Mouse (Mus musculus): ENCODE data around the gene Ptpn11. TPM values are rescaled to one million over a fixed set of nuclear protein-coding genes. Genes with fewer than 3 reads are reported as not detected.

Gene Ptpn11
- polyA plus RNA-seq, 1 experiment = 17.3 TPM

DNA sequence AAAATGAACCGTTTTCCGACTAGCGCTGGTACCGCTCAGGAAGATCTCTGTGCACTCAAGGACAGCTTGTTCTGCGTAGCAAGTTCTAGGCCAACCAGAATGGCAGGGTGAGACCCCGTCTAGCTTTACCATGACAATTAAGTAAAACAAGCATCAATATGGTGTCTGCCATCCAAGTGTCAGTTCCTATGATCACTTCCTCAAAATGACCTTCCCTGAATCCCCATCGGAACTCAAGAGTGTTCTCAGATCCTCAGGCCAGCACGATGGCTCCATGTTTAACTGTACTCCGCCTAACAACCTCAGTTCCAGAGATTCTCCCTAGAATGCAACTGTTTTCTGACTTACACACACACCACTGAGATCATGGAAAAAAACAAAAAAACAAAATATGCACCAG lies 2.9 kb downstream of the Ptpn11 start:
- H3K27me3 ChIP-seq (ENCODE audit: control insufficient read depth, insufficient read depth, low read length) = no peaks in the 10 kb centered on the region

DNA sequence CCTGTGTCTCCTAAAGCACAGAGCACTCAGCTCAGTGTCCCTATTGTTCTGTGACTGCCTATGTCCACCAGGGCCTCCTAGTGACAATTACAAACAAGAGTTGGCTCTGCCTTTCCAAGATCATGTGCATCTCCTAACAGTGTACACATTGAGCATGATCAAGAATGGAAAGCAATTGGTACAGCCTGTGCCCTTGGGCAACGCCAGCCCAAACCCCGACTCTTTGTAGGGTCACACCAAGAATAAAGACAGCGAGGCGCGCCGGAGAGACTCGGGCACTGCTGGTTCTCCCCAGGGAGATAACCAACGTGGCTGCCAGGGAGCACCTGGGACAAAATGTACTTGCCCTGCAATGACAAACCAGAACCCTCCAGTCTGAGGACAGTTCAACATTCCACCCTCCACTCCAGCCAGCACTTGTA lies 3.6 kb downstream of the Ptpn11 start:
- no peak overlapping the region for H3K4me3 ChIP-seq (ENCODE audit: extremely low read depth, insufficient read depth, insufficient read length)
- no peaks in the 10 kb centered on the region for H3K36me3 ChIP-seq (ENCODE audit: control insufficient read depth, insufficient read depth, low read length)
- DNase-seq (ENCODE audit: low read depth in 1 of 2, low spot score in 2 of 2) = no peak
- H3K27ac ChIP-seq (ENCODE audit: insufficient read depth, low read length) = no peak overlapping the region
- TF ChIP-seq POLR2A (IDR thresholded peaks at IDR 0.05; ENCODE audit: low read depth, low read length) (no peak), CTCF (IDR thresholded peaks at IDR 0.05; ENCODE audit: extremely low read depth, insufficient read depth, insufficient read length, insufficient replicate concordance) (no peak)
- 74% methylated on average over 8 of the region's 8 CpGs for WGBS
- H3K4me1 ChIP-seq (ENCODE audit: control insufficient read depth, insufficient read depth, insufficient read length) = peaks cover 4% of the 10 kb centered on the region; the same call in 1 of the 2 replicates
- no peaks in the 10 kb centered on the region for H3K27me3 ChIP-seq (ENCODE audit: control insufficient read depth, insufficient read depth, low read length)

More for the DNA sequence above, 2.9 kb downstream of the Ptpn11 start:
- TF ChIP-seq POLR2A (IDR thresholded peaks at IDR 0.05; ENCODE audit: low read depth, low read length) (no peak), CTCF (IDR thresholded peaks at IDR 0.05; ENCODE audit: extremely low read depth, insufficient read depth, insufficient read length, insufficient replicate concordance) (no peak)
- Histone ChIP-seq H3K4me1 (ENCODE audit: control insufficient read depth, insufficient read depth, insufficient read length) (peaks cover 4% of the 10 kb centered on the region; the same call in 1 of the 2 replicates), H3K36me3 (ENCODE audit: control insufficient read depth, insufficient read depth, low read length) (no peaks in the 10 kb centered on the region), H3K27ac (ENCODE audit: insufficient read depth, low read length) (no peak overlapping the region), H3K4me3 (ENCODE audit: extremely low read depth, insufficient read depth, insufficient read length) (no peak overlapping the region)
- no peak for DNase-seq (ENCODE audit: low read depth in 1 of 2, low spot score in 2 of 2)
- WGBS = 87% methylated on average over 9 of the region's 9 CpGs

DNA sequence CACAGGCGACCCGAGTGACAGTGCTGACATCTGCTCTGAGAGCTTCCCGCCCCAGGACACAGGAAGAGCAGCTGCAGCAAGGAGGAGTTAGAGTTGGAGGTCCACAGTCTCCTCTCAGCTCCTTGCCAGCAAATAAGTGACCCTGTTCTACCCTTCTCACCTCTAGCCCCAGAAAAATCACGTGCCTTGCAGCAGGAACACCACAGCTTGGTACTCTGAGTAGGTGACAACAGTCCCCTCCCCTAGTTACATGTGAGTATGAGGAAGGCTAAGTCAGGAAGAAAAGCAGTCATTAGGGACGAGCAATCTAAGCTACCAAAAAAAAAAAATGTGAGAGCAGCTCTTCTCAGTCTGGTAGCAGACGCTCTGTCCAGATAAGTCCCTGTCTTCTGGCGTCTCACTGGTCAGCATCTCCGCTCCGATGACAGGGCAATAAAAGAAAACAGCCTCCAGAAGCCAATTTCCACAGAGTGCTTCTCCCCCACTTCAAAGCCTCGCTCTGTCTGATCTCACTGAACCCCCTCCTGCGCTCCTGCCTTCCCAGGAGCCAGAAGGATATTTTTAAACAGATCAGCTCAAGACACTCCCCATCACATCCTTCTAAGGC lies 6.1 kb downstream of the Ptpn11 start:
- H3K27me3 ChIP-seq (ENCODE audit: control insufficient read depth, insufficient read depth, low read length) = no peaks in the 10 kb centered on the region
- no peak overlapping the region for H3K4me3 ChIP-seq (ENCODE audit: extremely low read depth, insufficient read depth, insufficient read length)
- peaks cover 4% of the 10 kb centered on the region; the same call in 1 of the 2 replicates for H3K4me1 ChIP-seq (ENCODE audit: control insufficient read depth, insufficient read depth, insufficient read length)
- H3K27ac ChIP-seq (ENCODE audit: insufficient read depth, low read length) = no peak overlapping the region
- WGBS = 51% methylated on average over 11 of the region's 11 CpGs
- no peak for DNase-seq (ENCODE audit: low read depth in 1 of 2, low spot score in 2 of 2)
- TF ChIP-seq POLR2A (IDR thresholded peaks at IDR 0.05; ENCODE audit: low read depth, low read length) (no peak), CTCF (IDR thresholded peaks at IDR 0.05; ENCODE audit: extremely low read depth, insufficient read depth, insufficient read length, insufficient replicate concordance) (no peak)
- H3K36me3 ChIP-seq (ENCODE audit: control insufficient read depth, insufficient read depth, low read length) = no peaks in the 10 kb centered on the region

DNA sequence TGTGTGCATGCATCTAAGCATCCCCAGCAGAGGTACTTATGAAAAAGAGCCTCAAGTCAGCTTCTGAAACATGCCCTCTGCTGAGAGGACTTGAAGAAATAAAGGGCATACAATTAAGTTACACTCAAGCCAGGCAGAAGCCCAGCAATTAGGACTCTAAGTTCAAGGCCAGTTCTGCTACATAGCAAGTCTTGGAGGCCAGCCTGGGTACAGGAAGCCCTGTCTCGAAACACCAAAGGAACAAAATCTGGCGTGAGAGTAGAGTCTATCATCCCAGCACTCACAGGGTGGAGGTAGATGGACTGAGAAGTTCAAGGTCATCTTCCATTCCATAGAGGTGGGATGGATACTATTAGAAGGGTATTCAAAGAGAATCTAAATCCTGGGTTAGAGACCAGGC lies 6.8 kb downstream of the Ptpn11 start:
- DNase-seq (ENCODE audit: low read depth in 1 of 2, low spot score in 2 of 2) = no peak
- peaks cover 4% of the 10 kb centered on the region; the same call in 1 of the 2 replicates for H3K4me1 ChIP-seq (ENCODE audit: control insufficient read depth, insufficient read depth, insufficient read length)
- no peak overlapping the region for H3K4me3 ChIP-seq (ENCODE audit: extremely low read depth, insufficient read depth, insufficient read length)
- TF ChIP-seq POLR2A (IDR thresholded peaks at IDR 0.05; ENCODE audit: low read depth, low read length) (no peak), CTCF (IDR thresholded peaks at IDR 0.05; ENCODE audit: extremely low read depth, insufficient read depth, insufficient read length, insufficient replicate concordance) (no peak)
- no peaks in the 10 kb centered on the region for H3K27me3 ChIP-seq (ENCODE audit: control insufficient read depth, insufficient read depth, low read length)
- H3K27ac ChIP-seq (ENCODE audit: insufficient read depth, low read length) = no peak overlapping the region
- no peaks in the 10 kb centered on the region for H3K36me3 ChIP-seq (ENCODE audit: control insufficient read depth, insufficient read depth, low read length)
- 77% methylated on average over 2 of the region's 2 CpGs for WGBS

DNA sequence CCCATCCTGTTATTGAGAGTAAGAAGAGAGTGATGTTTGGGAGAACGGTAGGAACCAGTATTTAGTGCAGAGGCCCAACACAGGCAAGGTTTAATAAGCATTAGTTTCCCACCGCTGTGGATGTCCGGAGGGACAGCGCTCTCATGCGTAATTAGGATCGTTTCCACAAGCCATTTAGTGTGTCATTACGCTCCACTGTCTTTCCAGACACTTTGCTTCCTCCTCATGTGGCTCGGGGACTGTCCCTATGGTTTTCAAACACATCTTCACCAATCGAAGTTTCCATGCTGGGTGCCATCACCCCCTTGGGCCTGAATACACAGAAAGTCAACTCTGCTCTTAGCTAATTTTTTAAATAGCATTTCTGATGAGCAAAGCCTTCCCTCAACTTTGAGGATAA lies 7.9 kb downstream of the Ptpn11 start:
- Histone ChIP-seq H3K27me3 (ENCODE audit: control insufficient read depth, insufficient read depth, low read length) (no peaks in the 10 kb centered on the region), H3K36me3 (ENCODE audit: control insufficient read depth, insufficient read depth, low read length) (no peaks in the 10 kb centered on the region), H3K4me1 (ENCODE audit: control insufficient read depth, insufficient read depth, insufficient read length) (peaks cover 2% of the 10 kb centered on the region; the same call in 1 of the 2 replicates), H3K4me3 (ENCODE audit: extremely low read depth, insufficient read depth, insufficient read length) (no peak overlapping the region), H3K27ac (ENCODE audit: insufficient read depth, low read length) (no peak overlapping the region)
- whole genome bisulfite sequencing = 86% methylated on average over 9 of the region's 9 CpGs
- DNase-seq (ENCODE audit: low read depth in 1 of 2, low spot score in 2 of 2) = no peak
- TF ChIP-seq CTCF (IDR thresholded peaks at IDR 0.05; ENCODE audit: extremely low read depth, insufficient read depth, insufficient read length, insufficient replicate concordance) (no peak), POLR2A (IDR thresholded peaks at IDR 0.05; ENCODE audit: low read depth, low read length) (no peak)

DNA sequence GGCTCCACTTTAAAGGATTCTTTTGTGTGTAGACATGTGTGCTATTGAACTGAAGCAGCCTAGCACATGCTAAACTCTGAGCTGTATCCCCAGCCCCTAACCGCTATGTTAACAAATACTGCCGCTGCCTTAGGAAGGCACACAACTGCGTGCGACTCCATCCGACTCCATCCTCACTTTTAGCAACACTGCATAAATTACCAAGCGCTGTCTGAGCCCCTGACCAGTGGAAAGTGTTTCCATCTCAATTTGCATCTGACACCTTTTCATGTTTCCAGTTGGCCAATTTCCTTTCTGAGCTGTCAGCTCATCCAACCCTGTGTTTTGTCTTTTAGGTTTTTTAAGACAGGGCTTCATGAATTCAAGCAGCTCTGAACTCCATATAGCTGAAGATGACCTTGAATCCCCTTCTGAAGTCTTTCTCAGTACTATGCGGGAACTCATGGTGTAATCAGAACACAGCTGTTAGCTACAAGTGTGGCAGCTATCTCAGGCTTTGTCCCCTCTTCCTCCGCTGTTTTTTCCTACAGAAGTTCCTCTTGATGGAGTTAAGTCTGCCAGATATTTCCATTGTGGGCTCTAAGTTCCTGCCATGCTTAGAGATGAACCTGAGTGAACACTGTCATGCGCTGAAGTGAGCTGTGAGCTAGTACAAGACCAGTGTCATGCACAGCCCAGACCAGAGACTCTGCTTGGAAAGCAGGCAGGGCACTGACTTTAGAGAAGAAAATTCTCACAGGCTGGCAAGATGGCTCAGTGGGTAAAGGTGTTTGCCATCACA lies 11.9 kb downstream of the Ptpn11 start:
- no peaks in the 10 kb centered on the region for H3K36me3 ChIP-seq (ENCODE audit: control insufficient read depth, insufficient read depth, low read length)
- H3K4me3 ChIP-seq (ENCODE audit: extremely low read depth, insufficient read depth, insufficient read length) = no peak overlapping the region
- no peaks in the 10 kb centered on the region; the same call in 1 of the 2 replicates for H3K4me1 ChIP-seq (ENCODE audit: control insufficient read depth, insufficient read depth, insufficient read length)
- H3K27me3 ChIP-seq (ENCODE audit: control insufficient read depth, insufficient read depth, low read length) = no peaks in the 10 kb centered on the region
- no peak for DNase-seq (ENCODE audit: low read depth in 1 of 2, low spot score in 2 of 2)
- WGBS = 87% methylated on average over 9 of the region's 9 CpGs
- H3K27ac ChIP-seq (ENCODE audit: insufficient read depth, low read length) = no peak overlapping the region
- TF ChIP-seq CTCF (IDR thresholded peaks at IDR 0.05; ENCODE audit: extremely low read depth, insufficient read depth, insufficient read length, insufficient replicate concordance) = no peak
- TF ChIP-seq POLR2A (IDR thresholded peaks at IDR 0.05; ENCODE audit: low read depth, low read length) = no peak

DNA sequence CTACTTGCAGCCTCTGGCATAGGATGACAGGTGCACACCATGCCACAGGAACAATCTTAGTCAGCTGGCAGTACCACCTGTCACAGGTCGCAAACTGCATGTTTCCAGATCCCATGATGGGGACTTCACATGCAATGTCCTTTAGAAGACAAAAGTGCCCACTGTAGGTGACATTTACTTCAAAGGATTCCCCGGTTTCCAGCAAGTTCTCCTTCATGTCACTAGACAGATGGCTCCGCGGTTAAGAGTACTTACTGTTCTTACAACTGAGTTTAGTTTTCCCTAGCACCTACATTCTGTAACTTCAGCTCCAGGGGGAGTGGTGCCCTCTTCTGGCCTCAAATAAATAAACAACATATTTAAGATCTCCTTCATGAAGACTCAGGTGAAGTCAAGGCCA lies 18.4 kb downstream of the Ptpn11 start:
- TF ChIP-seq POLR2A (IDR thresholded peaks at IDR 0.05; ENCODE audit: low read depth, low read length) = no peak
- TF ChIP-seq CTCF (IDR thresholded peaks at IDR 0.05; ENCODE audit: extremely low read depth, insufficient read depth, insufficient read length, insufficient replicate concordance) = no peak
- no peaks in the 10 kb centered on the region for H3K4me1 ChIP-seq (ENCODE audit: control insufficient read depth, insufficient read depth, insufficient read length)
- no peaks in the 10 kb centered on the region for H3K27me3 ChIP-seq (ENCODE audit: control insufficient read depth, insufficient read depth, low read length)
- H3K36me3 ChIP-seq (ENCODE audit: control insufficient read depth, insufficient read depth, low read length) = peaks cover 2% of the 10 kb centered on the region; the same call in 1 of the 2 replicates
- 74% methylated on average over 4 of the region's 4 CpGs for WGBS
- no peak for DNase-seq (ENCODE audit: low read depth in 1 of 2, low spot score in 2 of 2)
- H3K4me3 ChIP-seq (ENCODE audit: extremely low read depth, insufficient read depth, insufficient read length) = no peak overlapping the region
- no peak overlapping the region for H3K27ac ChIP-seq (ENCODE audit: insufficient read depth, low read length)

All from spleen, adult 2 months (tissue).